Mouse (Mus musculus) MN1 (cell line): Measurements from ENCODE around the gene Cenpx.
A peak's percentile ranks its signal among the peaks of the same experiment; 100 is the strongest.
"Not testable (repeated sequence)": the region's sequence is repeated elsewhere in the genome, so short reads cannot be mapped to it uniquely, and the experiment has no call there.

ENCODE experiments used
- DNase-seq: peaks from one replicate; pipeline ENCODE4 v3.0.0-alpha.2; 2016; ENCODE audit warnings: low spot score

The Cenpx gene

GRCm38 (mm10) chr11:120713580-120714518 lies at the start of gene Cenpx, which contains the start of gene Lrrc45:
Gene Cenpx, minus strand, starts transcription at chr11:120713738.
Gene Lrrc45, plus strand, starts transcription at chr11:120713925.
- peak; percentile 99 for DNase-seq

DNA sequence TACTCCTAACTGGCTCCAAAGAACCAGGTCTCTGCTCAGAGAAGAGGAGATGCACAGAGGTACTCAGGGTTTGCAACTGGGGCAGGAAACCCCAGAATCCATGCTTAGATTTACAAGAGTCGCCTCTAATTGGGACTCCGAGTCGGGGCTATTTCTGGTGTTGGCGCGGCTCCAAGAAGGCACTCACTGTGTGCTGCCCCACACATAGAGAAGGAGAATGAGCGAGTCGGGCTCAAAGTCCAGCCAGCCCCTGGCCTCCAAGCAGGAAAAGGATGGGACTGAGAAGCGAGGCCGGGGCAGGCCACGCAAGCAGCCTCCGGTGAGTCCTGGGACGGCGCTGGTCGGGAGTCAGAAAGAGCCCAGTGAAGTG lies 49.1 kb upstream of the Cenpx start, which contains the start of gene Hmga1b:
Hmga1b (plus strand) TSS at position 123 of the 370 bp plus-strand sequence.
- DNase-seq, result not testable (repeated sequence)

DNA sequence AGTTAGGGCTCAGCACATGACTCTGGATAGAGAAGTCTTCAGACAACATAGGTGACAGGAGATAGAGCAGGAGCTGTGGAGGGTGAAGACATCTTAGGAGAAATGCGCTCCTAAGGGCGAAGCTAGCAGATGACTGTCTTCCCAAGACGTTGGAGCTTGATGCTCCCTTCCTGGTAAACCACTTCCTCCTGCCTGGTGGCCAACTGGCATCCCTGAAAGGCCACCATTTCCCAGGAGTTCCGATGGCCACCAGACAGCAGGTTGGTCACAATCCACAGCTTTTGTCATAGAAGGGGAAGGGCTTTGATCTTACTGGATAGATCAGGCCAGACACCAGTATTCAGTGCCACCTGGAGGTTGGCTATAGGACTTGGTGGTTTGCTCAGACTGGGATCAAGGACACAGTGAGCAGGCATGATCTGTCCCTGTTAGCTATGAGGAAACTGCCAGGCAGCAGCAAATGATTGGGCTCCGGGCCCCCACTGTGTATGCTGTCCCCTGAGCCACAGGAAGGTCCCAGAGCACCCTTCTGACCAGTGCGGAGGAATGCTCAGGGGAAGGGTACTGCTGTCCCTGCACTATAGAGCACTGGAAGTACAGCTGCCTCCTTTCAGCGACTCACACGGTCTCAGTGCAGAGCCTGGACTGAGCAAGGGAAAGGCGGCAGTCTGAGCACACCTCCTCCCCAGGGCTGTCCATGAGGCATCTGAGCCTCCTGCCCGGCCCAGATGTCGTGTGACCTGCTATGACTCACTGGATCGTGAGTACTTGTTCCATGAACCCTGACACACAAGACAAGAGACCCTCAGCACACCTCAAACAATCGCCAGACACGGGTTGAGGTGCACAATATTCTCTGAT lies 48.5 kb upstream of the Cenpx start:
- peak; percentile 74 for DNase-seq

DNA sequence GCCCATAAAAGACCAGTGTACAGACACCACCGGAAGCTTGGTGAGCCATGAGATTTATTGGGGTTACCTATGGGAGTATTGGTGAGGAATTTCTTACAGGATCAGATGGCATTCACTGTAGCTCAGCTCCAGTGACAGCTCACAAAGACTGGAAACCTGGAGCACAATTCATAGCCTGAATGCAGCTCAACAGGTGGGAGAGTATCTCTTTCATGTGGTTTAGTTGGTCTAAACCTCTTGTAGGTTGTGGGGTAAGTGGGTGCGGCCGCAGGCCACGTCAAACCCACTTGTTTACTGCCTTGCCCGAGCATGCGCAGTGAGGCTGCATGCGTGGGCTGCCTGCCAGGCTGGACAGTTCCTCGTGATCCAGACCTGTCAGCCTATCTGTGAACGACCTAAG lies 46.7 kb upstream of the Cenpx start:
- DNase-seq, result no peak

GRCm38 (mm10) chr11:120751606-120752005 lies 38.1 kb upstream of the Cenpx start:
- DNase-seq, result no peak

DNA sequence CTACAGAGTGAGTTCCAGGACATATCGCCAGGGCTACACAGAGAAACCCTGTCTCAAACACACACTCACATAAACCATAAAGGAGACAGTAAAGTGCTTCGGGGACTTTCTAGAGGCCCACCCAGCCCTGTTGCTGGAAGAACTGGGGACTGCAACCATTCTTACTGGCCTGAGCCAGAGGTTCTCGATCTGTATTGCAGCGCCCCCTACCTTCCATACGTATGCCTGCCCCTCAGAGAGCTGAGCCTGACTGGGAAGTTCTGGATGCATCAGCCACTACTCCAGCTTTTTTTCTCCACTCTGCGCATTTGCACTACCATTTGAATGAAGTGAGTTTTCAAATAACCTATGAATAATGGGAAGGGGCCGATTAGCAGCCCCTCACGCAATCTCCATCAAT lies 35.9 kb upstream of the Cenpx start:
- peak; percentile 44 for DNase-seq

- no peak for DNase-seq
Measured at GRCm38 (mm10) chr11:120747974-120748373, 34.4 kb upstream of the Cenpx start.

- DNase-seq, result no peak
Measured at GRCm38 (mm10) chr11:120744121-120744701, 30.7 kb upstream of the Cenpx start.

GRCm38 (mm10) chr11:120740981-120741380 lies 27.4 kb upstream of the Cenpx start:
- no peak for DNase-seq

DNA sequence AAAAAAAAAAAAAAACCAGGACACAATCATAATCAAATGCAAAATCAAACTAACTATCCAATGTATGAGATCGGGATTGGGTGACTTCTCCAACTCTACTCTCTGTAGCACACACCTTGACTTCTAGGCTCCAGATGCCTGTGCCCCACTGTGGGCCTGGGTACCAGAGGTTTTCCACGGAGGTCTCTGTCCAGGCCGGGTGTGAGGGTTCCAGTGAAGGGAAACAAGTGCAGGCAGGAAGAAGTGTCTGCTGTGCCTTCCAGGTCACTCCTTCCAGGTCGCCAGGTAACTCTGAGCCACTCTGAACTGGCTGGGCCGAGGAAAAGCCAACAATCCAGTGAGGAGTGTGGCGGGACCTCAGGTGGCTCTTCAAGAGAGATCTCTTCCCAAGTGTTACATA lies 22.9 kb upstream of the Cenpx start:
- no peak for DNase-seq

DNA sequence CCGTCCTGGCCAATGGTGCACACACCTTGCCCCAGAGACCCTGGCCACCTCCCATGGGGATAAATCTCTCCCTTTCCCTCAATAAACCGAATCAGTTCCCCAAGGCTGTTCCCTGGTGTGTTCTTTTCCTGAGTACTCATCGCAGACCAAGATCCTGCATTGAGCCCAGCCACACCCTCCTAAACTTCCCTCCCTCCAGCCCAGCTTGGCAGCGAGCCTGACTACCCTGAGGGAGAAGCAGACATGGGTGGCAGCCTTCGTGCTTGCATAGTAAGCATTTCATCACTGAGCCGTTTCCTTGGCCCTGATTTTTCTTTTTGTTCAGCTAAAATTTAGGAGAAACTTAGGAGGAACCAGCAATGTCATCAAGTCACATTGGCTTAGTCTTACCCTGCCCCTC lies 20.0 kb upstream of the Cenpx start:
- peak; percentile 58 for DNase-seq

DNA sequence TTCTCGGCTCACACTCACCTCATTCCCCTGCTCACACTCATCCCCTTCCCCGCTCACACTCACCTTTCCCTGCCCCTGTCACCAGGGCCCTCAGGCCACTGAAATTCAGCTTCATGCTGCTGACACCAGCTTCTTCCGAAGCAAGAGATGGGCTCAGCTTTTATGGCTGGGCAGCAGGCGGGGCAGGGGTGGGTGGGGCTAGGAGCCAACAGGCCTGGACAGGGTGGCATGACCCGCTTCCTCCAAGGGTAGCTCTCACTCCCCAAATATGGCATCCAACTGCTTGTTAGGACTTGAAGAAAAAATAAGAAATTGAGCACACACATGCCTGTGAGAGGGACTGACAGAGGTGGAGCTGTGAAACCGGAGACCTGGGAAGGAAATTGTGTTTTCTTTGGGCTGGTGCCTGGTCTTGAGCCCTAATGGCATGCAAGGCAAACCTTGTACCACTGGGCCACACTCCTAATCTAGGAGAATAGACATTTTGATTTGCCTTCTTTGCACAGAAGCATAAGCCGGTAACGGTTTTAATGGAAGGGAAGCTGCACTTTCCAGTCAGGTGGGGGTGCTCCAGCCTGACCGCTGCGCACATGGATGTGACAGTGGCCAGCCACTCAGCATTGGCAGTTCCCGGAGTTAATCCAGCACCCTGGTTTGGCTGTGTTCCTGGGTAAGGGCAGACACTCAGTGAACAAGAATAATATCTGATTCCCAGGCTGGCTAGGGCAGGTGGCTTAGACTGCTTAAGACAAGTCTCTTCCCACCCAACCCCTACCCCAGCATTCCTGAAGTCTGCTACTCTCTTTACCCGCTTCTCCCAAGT lies 18.5 kb upstream of the Cenpx start, which contains the start of gene Cbr2:
Cbr2 (minus strand) TSS at position 257 of the 823 bp plus-strand sequence.
- peak; percentile 68 for DNase-seq

- no peak for DNase-seq
Measured at GRCm38 (mm10) chr11:120731395-120731794, 17.9 kb upstream of the Cenpx start.

- DNase-seq, result no peak
Measured at GRCm38 (mm10) chr11:120730331-120730870, 16.9 kb upstream of the Cenpx start.

- not testable (repeated sequence) for DNase-seq
Measured at GRCm38 (mm10) chr11:120729432-120730050, 16.0 kb upstream of the Cenpx start.

GRCm38 (mm10) chr11:120728530-120729240 lies 15.1 kb upstream of the Cenpx start:
- DNase-seq, result no peak

DNA sequence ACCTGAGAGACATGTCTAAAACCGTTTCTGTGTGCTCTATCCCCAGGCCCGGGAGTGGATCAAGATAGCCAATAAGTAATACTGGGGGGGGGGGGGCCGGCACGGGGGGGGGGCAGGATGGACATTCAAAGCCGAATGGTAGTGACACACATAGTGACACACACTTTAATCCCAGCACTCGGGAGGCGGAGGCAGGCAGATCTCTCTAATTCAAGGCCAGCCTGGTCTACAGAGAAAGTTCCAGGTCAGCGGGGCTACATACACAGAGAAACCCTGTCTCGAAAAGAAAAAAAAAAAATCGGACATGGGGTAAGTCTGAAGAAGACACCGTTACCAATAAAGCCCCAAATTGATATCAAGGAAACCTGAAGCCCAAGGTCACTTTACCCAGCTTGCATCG lies 14.0 kb upstream of the Cenpx start:
- no peak for DNase-seq

DNA sequence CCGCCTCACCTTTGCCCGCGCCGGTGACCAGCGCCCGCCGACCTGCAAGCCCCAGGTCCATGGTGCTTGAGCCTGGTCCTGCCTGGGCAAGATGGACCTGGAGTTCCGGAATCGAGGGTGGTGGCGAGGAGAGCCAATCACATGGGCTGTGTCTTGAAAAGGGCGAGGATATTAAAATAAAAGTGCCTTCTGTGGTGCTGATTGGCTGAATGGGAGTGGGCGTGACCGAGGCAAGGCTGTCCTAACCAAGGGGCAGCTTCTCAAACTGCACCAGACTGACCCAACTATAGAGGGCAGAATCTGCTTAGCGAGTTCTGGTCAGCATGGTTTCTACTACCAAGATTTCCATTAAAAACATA lies 13.6 kb upstream of the Cenpx start, which contains the start of gene Dcxr:
Dcxr (minus strand) TSS at position 113 of the 359 bp plus-strand sequence.
- peak; percentile 91 for DNase-seq

- DNase-seq, result no peak
Measured at GRCm38 (mm10) chr11:120726243-120727168, 13.0 kb upstream of the Cenpx start.
